Mouse (Mus musculus): ENCODE data around the gene Cks1b.

GRCm38 (mm10) chr3:89386438-89387420, 31.5 kb downstream of the Cks1b start:
- no peak for TF ChIP-seq MYC (IDR thresholded peaks at IDR 0.05; ENCODE audit: low read depth, low read length)
- TF ChIP-seq CTCF (IDR thresholded peaks at IDR 0.05 in 2 of 3, conservative IDR thresholded peaks at IDR 0.05 in 1 of 3; ENCODE audit: control insufficient read depth in 1 of 3, insufficient read depth in 1 of 3, low read depth in 2 of 3, low read length in 3 of 3, poor library complexity in 1 of 3, severe bottlenecking in 1 of 3): no peak
- TF ChIP-seq CHD1 (IDR thresholded peaks at IDR 0.05; ENCODE audit: low read depth, low read length): no peak
- TF ChIP-seq ZC3H11A (IDR thresholded peaks at IDR 0.05; ENCODE audit: low read depth, low read length): no peak
- TF ChIP-seq MXI1 (IDR thresholded peaks at IDR 0.05; ENCODE audit: low read depth, low read length): no peak
- no peak for TF ChIP-seq POLR2A (IDR thresholded peaks at IDR 0.05; ENCODE audit: control insufficient read depth in 1 of 2, insufficient read depth in 1 of 2, low read depth in 1 of 2, low read length in 2 of 2, poor library complexity in 1 of 2)
- no peak for TF ChIP-seq MAZ (IDR thresholded peaks at IDR 0.05; ENCODE audit: low read depth, low read length)
- no peak for TF ChIP-seq TAL1 (IDR thresholded peaks at IDR 0.05; ENCODE audit: low read length)
